Mouse (Mus musculus) intestine, postnatal 0 days (tissue): ENCODE results near the gene Nrg3. TPM values are rescaled to one million over a fixed set of nuclear protein-coding genes. Genes with fewer than 3 reads are reported as not detected.

Experiments used
- ATAC-seq: fragments of 200-750 bp; cut with Nextera tagmentation; 2 replicates; pipeline ENCODE4 v1.8.0; 2017; ENCODE audit warnings: mild to moderate bottlenecking, moderate TSS enrichment, moderate library complexity
- H3K27ac ChIP-seq: fragments of 300-500 bp; sonication (generic); 2 replicates; pipeline ENCODE4 v1.5.1; 2014; ENCODE audit warnings: mild to moderate bottlenecking, low read depth, low read length, moderate library complexity
- H3K27me3 ChIP-seq: fragments of 300-500 bp; sonication (generic); replicated peaks from 2 replicates; pipeline ENCODE4 v1.6.1; 2014; ENCODE audit warnings: low read length, mixed read lengths; ENCODE audit not compliant: control insufficient read depth, insufficient read depth
- H3K36me3 ChIP-seq: fragments of 300-500 bp; sonication (generic); 2 replicates; pipeline ENCODE4 v1.6.1; 2014; ENCODE audit warnings: mild to moderate bottlenecking, moderate library complexity; ENCODE audit not compliant: control insufficient read depth, insufficient read depth
- H3K4me1 ChIP-seq: fragments of 300-500 bp; sonication (generic); replicated peaks from 2 replicates; pipeline ENCODE4 v1.6.1; 2014; ENCODE audit warnings: antibody characterized with exemption, low read length, mixed read lengths; ENCODE audit not compliant: control insufficient read depth, insufficient read depth
- H3K4me2 ChIP-seq: fragments of 300-500 bp; sonication (generic); replicated peaks from 2 replicates; pipeline ENCODE4 v1.6.1; 2014; ENCODE audit warnings: low read depth, mild to moderate bottlenecking, moderate library complexity
- H3K4me3 ChIP-seq: fragments of 300-500 bp; sonication (generic); 2 replicates; pipeline ENCODE4 v1.5.1; 2014; ENCODE audit warnings: low read depth, low read length
- H3K9ac ChIP-seq: fragments of 300-500 bp; sonication (generic); 2 replicates; pipeline ENCODE4 v1.6.1; 2014; ENCODE audit warnings: mild to moderate bottlenecking, low read depth, low read length
- H3K9me3 ChIP-seq: fragments of 300-500 bp; sonication (generic); 2 replicates; pipeline ENCODE4 v1.6.1; 2016; ENCODE audit warnings: mixed run types; ENCODE audit not compliant: control insufficient read depth
- CTCF ChIP-seq: sonication (generic); IDR thresholded peaks from 2 replicates; pipeline ENCODE4 v1.5.1; 2016; ENCODE audit warnings: low read depth, mild to moderate bottlenecking, control low read depth, antibody characterized with exemption, moderate library complexity
- WGBS: fragments of 180-500 bp; shearing (Covaris S2); extraction: QIAGEN DNeasy Blood & Tissue Kit; methylation state at CpG from one replicate; pipeline ENCODE4 v1.1.7; 2014; 5-methylcytosine and 5-hydroxymethylcytosine counted together
- polyA plus RNA-seq: library from polyadenylated mRNA; unstranded; fragments of >200 nt; fragmentation: Nextera tagmentation; extraction: Ambion mirVana; gene quantifications from 2 replicates; pipeline ENCODE4 v1.2.1, GENCODE M21; 2015

The Nrg3 gene
- polyA plus RNA-seq, 1 experiment from 2014 or later, result 0.09 TPM

GRCm38 (mm10) chr14:38566182-38566581, 906.7 kb downstream of the Nrg3 start:
- H3K9ac ChIP-seq, result no peak overlapping the region
- H3K9me3 ChIP-seq, result no peaks in the 10 kb centered on the region
- 77% methylated on average over 3 of the region's 3 CpGs for WGBS

GRCm38 (mm10) chr14:38554636-38555035, 918.3 kb downstream of the Nrg3 start:
- Histone ChIP-seq H3K4me2 (no peak overlapping the region), H3K4me1 (no peaks in the 10 kb centered on the region), H3K4me3 (no peak overlapping the region), H3K36me3 (no peaks in the 10 kb centered on the region), H3K9me3 (no peaks in the 10 kb centered on the region), H3K27ac (no peak overlapping the region), H3K27me3 (no peaks in the 10 kb centered on the region), H3K9ac (no peak overlapping the region)
- no peak for TF ChIP-seq CTCF
- 81% methylated on average over 1 of the region's 1 CpGs for WGBS
- no peak for ATAC-seq

More at GRCm38 (mm10) chr14:38566182-38566581, 906.7 kb downstream of the Nrg3 start:
- H3K36me3 ChIP-seq, result no peaks in the 10 kb centered on the region
- H3K4me3 ChIP-seq, result no peak overlapping the region
- H3K4me1 ChIP-seq, result no peaks in the 10 kb centered on the region
- no peak for ATAC-seq
- no peak for TF ChIP-seq CTCF
- no peak overlapping the region for H3K27ac ChIP-seq
- H3K4me2 ChIP-seq, result no peak overlapping the region
- no peaks in the 10 kb centered on the region for H3K27me3 ChIP-seq

- Histone ChIP-seq H3K27ac (no peak overlapping the region), H3K9me3 (no peaks in the 10 kb centered on the region), H3K4me1 (no peaks in the 10 kb centered on the region), H3K9ac (no peak overlapping the region), H3K4me3 (no peak overlapping the region), H3K4me2 (no peak overlapping the region), H3K36me3 (no peaks in the 10 kb centered on the region), H3K27me3 (no peaks in the 10 kb centered on the region)
- ATAC-seq, result no peak
- 74% methylated on average over 2 of the region's 2 CpGs for WGBS
- no peak for TF ChIP-seq CTCF
These were observed 925.6 kb downstream of the Nrg3 start for GRCm38 (mm10) chr14:38547257-38547656.

GRCm38 (mm10) chr14:38535181-38535580, 937.7 kb downstream of the Nrg3 start:
- no peak for ATAC-seq

GRCm38 (mm10) chr14:38533495-38533894, 939.4 kb downstream of the Nrg3 start:
- H3K4me2 ChIP-seq, result no peak overlapping the region
- H3K9ac ChIP-seq, result no peak overlapping the region
- no peaks in the 10 kb centered on the region for H3K36me3 ChIP-seq
- H3K4me1 ChIP-seq, result no peaks in the 10 kb centered on the region
- H3K27me3 ChIP-seq, result no peaks in the 10 kb centered on the region
- no peak overlapping the region for H3K4me3 ChIP-seq
- H3K27ac ChIP-seq, result no peak overlapping the region
- H3K9me3 ChIP-seq, result no peaks in the 10 kb centered on the region
- no peak for ATAC-seq
- no peak for TF ChIP-seq CTCF

More at GRCm38 (mm10) chr14:38535181-38535580, 937.7 kb downstream of the Nrg3 start:
- TF ChIP-seq CTCF, result no peak
- H3K27ac ChIP-seq, result no peak overlapping the region
- H3K36me3 ChIP-seq, result no peaks in the 10 kb centered on the region
- no peaks in the 10 kb centered on the region for H3K4me1 ChIP-seq
- 86% methylated on average over 1 of the region's 1 CpGs for WGBS
- H3K9me3 ChIP-seq, result no peaks in the 10 kb centered on the region
- H3K4me3 ChIP-seq, result no peak overlapping the region
- no peaks in the 10 kb centered on the region for H3K27me3 ChIP-seq
- no peak overlapping the region for H3K9ac ChIP-seq
- no peak overlapping the region for H3K4me2 ChIP-seq

- Histone ChIP-seq H3K9ac (no peak overlapping the region), H3K27ac (no peak overlapping the region), H3K4me2 (no peak overlapping the region), H3K9me3 (no peaks in the 10 kb centered on the region), H3K4me1 (no peaks in the 10 kb centered on the region), H3K27me3 (no peaks in the 10 kb centered on the region), H3K36me3 (no peaks in the 10 kb centered on the region), H3K4me3 (no peak overlapping the region)
- TF ChIP-seq CTCF, result no peak
- 79% methylated on average over 5 of the region's 5 CpGs for WGBS
- ATAC-seq, result no peak
These were observed 956.7 kb downstream of the Nrg3 start for GRCm38 (mm10) chr14:38516232-38516631.

- no peak for TF ChIP-seq CTCF
- Histone ChIP-seq H3K9ac (no peak overlapping the region), H3K4me1 (no peaks in the 10 kb centered on the region), H3K4me2 (no peak overlapping the region), H3K4me3 (no peak overlapping the region), H3K36me3 (no peaks in the 10 kb centered on the region), H3K27me3 (no peaks in the 10 kb centered on the region), H3K27ac (no peak overlapping the region), H3K9me3 (no peaks in the 10 kb centered on the region)
- WGBS, result 87% methylated on average over 2 of the region's 2 CpGs
- no peak for ATAC-seq
These were observed 963.9 kb downstream of the Nrg3 start for GRCm38 (mm10) chr14:38509016-38509415.
